Mouse (Mus musculus) thymus, adult 2 months (tissue): ENCODE measurements around the gene Igbp1. TPM values are rescaled to one million over a fixed set of nuclear protein-coding genes. Genes with fewer than 3 reads are reported as not detected.

Experiments
- DNase-seq: peaks from one replicate; pipeline ENCODE4 v3.0.0; 2021
- H3K27ac ChIP-seq: fragments of 200-500 bp; 2 replicates; pipeline ENCODE4 v1.5.1; 2012; ENCODE audit warnings: low read length, control low read depth; ENCODE audit not compliant: control insufficient read depth, insufficient read depth
- H3K27me3 ChIP-seq: fragments of 200-500 bp; 2 replicates; pipeline ENCODE4 v1.6.1; 2012; ENCODE audit warnings: mild to moderate bottlenecking, low read length, moderate library complexity, mixed read lengths; ENCODE audit not compliant: control insufficient read depth, insufficient read depth
- H3K36me3 ChIP-seq: fragments of 200-500 bp; 2 replicates; pipeline ENCODE4 v1.6.1; 2012; ENCODE audit warnings: mild to moderate bottlenecking, low read length, moderate library complexity; ENCODE audit not compliant: control insufficient read depth, insufficient read depth
- H3K4me1 ChIP-seq: fragments of 200-500 bp; replicated peaks from 2 replicates; pipeline ENCODE4 v1.6.1; 2012; ENCODE audit warnings: low read length; ENCODE audit not compliant: control insufficient read depth, insufficient read depth
- H3K4me3 ChIP-seq: fragments of 200-500 bp; 2 replicates; pipeline ENCODE4 v1.5.1; 2012; ENCODE audit warnings: mild to moderate bottlenecking, low read length, control low read depth, moderate library complexity; ENCODE audit not compliant: control insufficient read depth, insufficient read depth
- CTCF ChIP-seq: fragments of 200-500 bp; IDR thresholded peaks from 2 replicates; pipeline ENCODE4 v1.5.1; 2012; ENCODE audit warnings: mild to moderate bottlenecking, control low read depth, low read length, moderate library complexity, borderline replicate concordance; ENCODE audit not compliant: control insufficient read depth, poor library complexity, insufficient read depth; ENCODE audit errors: extremely low read depth
- POLR2A ChIP-seq: fragments of 200-500 bp; IDR thresholded peaks from 2 replicates; pipeline ENCODE4 v1.6.1; 2012; ENCODE audit warnings: mild to moderate bottlenecking, low read length, control low read depth, moderate library complexity; ENCODE audit not compliant: control insufficient read depth, poor library complexity, insufficient read depth; ENCODE audit errors: extremely low read depth
- WGBS: fragments of 180-500 bp; shearing (Covaris S2); methylation state at CpG from one replicate; pipeline ENCODE4 v1.1.7; 2018; 5-methylcytosine and 5-hydroxymethylcytosine counted together
- polyA plus RNA-seq: library from polyadenylated mRNA; depleted of rRNA; stranded (reverse); fragments of >200 nt; gene quantifications from 2 replicates; pipeline ENCODE4 v1.2.3, GENCODE M21; 2012

Igbp1 gene
- polyA plus RNA-seq, 1 experiment = 24.2 TPM

GRCm38 (mm10) chrX:100493500-100494067 is 507 bp upstream of the Igbp1 start:
- WGBS = 3% methylated on average over 22 of the region's 22 CpGs
- no peak overlapping the region for H3K27ac ChIP-seq
- H3K4me3 ChIP-seq = peak overlapping the region; percentile 95
- no peak for TF ChIP-seq CTCF
- TF ChIP-seq POLR2A = no peak
- no peak for DNase-seq
- no peaks in the 10 kb centered on the region for H3K27me3 ChIP-seq
- peaks cover 2% of the 10 kb centered on the region; the same call in 1 of the 2 replicates for H3K4me1 ChIP-seq
- no peaks in the 10 kb centered on the region for H3K36me3 ChIP-seq

GRCm38 (mm10) chrX:100504175-100504851 is 10.2 kb downstream of the Igbp1 start:
- no peaks in the 10 kb centered on the region for H3K27me3 ChIP-seq
- no peak for TF ChIP-seq POLR2A
- no peak for TF ChIP-seq CTCF
- 39% methylated on average over 5 of the region's 5 CpGs for WGBS
- H3K36me3 ChIP-seq = no peaks in the 10 kb centered on the region
- no peak for DNase-seq
- no peak overlapping the region for H3K27ac ChIP-seq
- H3K4me3 ChIP-seq = no peak overlapping the region
- H3K4me1 ChIP-seq = no peaks in the 10 kb centered on the region

- no peaks in the 10 kb centered on the region for H3K4me1 ChIP-seq
- WGBS = 91% methylated on average over 4 of the region's 4 CpGs
- no peak for DNase-seq
- no peaks in the 10 kb centered on the region for H3K27me3 ChIP-seq
- H3K36me3 ChIP-seq = no peaks in the 10 kb centered on the region
- H3K4me3 ChIP-seq = no peak overlapping the region
- no peak overlapping the region for H3K27ac ChIP-seq
- no peak for TF ChIP-seq CTCF
Observed at GRCm38 (mm10) chrX:100508164-100508563, 14.1 kb downstream of the Igbp1 start.

GRCm38 (mm10) chrX:100509921-100510320 is 15.8 kb downstream of the Igbp1 start:
- H3K4me1 ChIP-seq = no peaks in the 10 kb centered on the region
- H3K4me3 ChIP-seq = no peak overlapping the region
- no peak for DNase-seq
- no peak overlapping the region for H3K27ac ChIP-seq
- no peaks in the 10 kb centered on the region for H3K27me3 ChIP-seq
- 95% methylated on average over 3 of the region's 3 CpGs for WGBS
- TF ChIP-seq POLR2A = no peak
- TF ChIP-seq CTCF = no peak
- no peaks in the 10 kb centered on the region for H3K36me3 ChIP-seq

- H3K4me1 ChIP-seq = no peaks in the 10 kb centered on the region
- no peaks in the 10 kb centered on the region for H3K27me3 ChIP-seq
- H3K4me3 ChIP-seq = no peak overlapping the region
- WGBS = 96% methylated on average over 3 of the region's 3 CpGs
- H3K36me3 ChIP-seq = no peaks in the 10 kb centered on the region
- no peak for TF ChIP-seq POLR2A
- no peak for TF ChIP-seq CTCF
- no peak overlapping the region for H3K27ac ChIP-seq
- DNase-seq = no peak
Observed at GRCm38 (mm10) chrX:100516683-100517082, 22.6 kb downstream of the Igbp1 start.

- no peak overlapping the region for H3K27ac ChIP-seq
- no peaks in the 10 kb centered on the region for H3K4me1 ChIP-seq
- H3K27me3 ChIP-seq = no peaks in the 10 kb centered on the region
- DNase-seq = no peak
- H3K4me3 ChIP-seq = no peak overlapping the region
- H3K36me3 ChIP-seq = no peaks in the 10 kb centered on the region
- 92% methylated on average over 6 of the region's 6 CpGs for WGBS
- TF ChIP-seq CTCF = no peak
- no peak for TF ChIP-seq POLR2A
Observed at GRCm38 (mm10) chrX:100517626-100518025, 23.5 kb downstream of the Igbp1 start.

- no peak for TF ChIP-seq CTCF
- Histone ChIP-seq H3K27ac (no peak overlapping the region), H3K36me3 (no peaks in the 10 kb centered on the region), H3K4me1 (no peaks in the 10 kb centered on the region), H3K4me3 (no peak overlapping the region), H3K27me3 (no peaks in the 10 kb centered on the region)
- WGBS = 71% methylated on average over 2 of the region's 2 CpGs
- no peak for DNase-seq
Observed at GRCm38 (mm10) chrX:100518532-100518931, 24.4 kb downstream of the Igbp1 start.

- TF ChIP-seq POLR2A (no peak), CTCF (no peak)
- Histone ChIP-seq H3K27ac (no peak within 1 kb of the TSS), H3K4me1 (no peaks in the 10 kb centered on the region), H3K4me3 (no peak within 1 kb of the TSS), H3K27me3 (no peaks in the 10 kb centered on the region), H3K36me3 (no peaks in the 10 kb centered on the region)
- WGBS = 78% methylated on average over 4 of the region's 4 CpGs
- DNase-seq = no peak
Observed at GRCm38 (mm10) chrX:100524471-100524870, 30.4 kb downstream of the Igbp1 start, which contains the start of gene Dgat2l6. Dgat2l6 (plus strand) TSS chrX:100524838.
